Mouse (Mus musculus) monocyte, adult 5-6 weeks (primary cell): ENCODE data around the gene Cyp4f39. TPM values are rescaled to one million over a fixed set of nuclear protein-coding genes. Genes with fewer than 3 reads are reported as not detected.
A peak's percentile ranks its signal among the peaks of the same experiment; 100 is the strongest.
"Not testable (repeated sequence)": the region's sequence is repeated elsewhere in the genome, so short reads cannot be mapped to it uniquely, and the experiment has no call there.

Experiments used
- ATAC-seq: fragments of 153-309, 156-312 bp; replicated peaks from 2 replicates; pipeline ENCODE4 v1.8.0; 2017; ENCODE audit warnings: mild to moderate bottlenecking; ENCODE audit not compliant: low TSS enrichment, insufficient number of reproducible peaks, severe bottlenecking, poor library complexity, low FRiP score
- total RNA-seq: library from RNA; stranded (forward); fragments of 200-1000, 200-491, 200-594 nt; gene quantifications from 3 replicates; pipeline ENCODE4 v1.2.3, GENCODE M21; 2017

Gene Cyp4f39
- total RNA-seq, 1 experiment from 2014 or later: not detected

DNA sequence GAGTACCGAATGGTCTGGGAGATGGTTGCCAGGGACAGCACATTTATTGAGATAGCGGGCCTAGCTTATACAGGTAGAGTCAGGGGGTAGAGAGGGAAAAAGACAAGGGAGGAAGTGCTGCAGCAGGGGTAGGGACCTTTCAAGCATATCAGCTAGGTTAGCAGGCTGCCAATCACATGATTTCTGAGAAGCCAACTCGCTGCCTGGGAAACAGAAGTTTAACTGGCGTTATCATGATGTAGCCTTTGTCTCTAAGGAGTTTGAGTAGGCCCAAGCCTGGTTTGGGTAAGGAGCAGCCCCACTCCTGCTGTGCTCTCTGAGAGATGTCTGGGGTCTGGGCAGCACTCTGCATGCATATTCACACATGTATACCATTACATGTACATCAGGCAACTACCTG, 69.9 kb downstream of the Cyp4f39 start:
- ATAC-seq: no peak

DNA sequence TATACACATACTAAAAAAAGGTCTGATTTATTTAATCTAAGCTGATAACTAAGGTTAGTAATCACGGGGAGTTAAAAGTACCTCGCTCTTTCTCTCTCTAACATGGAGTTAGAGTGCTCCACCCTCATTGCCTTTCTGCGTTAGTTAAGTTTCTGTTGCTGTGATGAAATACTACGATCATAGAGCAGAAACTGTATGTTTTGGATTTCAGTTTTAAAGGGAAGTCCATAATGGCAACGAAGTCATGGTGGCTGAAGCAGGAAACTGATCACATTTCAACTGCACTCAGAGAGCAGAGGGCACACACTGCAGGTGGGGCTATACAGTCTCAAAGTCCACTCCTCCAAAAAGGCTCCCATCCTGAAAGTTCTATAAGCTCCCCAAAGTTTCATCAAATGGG, 70.3 kb downstream of the Cyp4f39 start:
- peak; percentile 59 for ATAC-seq

DNA sequence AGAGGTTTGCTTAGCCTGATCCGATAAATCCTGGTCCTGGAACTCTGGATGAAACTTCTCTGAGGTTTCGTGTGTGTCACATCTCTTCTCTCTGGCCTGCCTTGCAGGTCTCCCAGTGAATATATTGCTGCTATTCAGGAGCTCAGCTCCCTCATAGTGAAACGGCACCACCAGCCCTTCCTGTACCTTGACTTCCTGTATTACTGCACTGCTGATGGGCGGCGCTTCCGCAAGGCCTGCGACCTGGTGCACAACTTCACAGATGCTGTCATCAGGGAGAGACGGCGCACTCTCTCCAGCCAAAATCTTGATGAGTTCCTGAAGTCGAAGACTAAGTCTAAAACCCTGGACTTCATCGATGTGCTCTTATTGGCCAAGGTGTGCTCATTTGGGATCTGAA, 71.4 kb downstream of the Cyp4f39 start:
- ATAC-seq: peak; percentile 80

DNA sequence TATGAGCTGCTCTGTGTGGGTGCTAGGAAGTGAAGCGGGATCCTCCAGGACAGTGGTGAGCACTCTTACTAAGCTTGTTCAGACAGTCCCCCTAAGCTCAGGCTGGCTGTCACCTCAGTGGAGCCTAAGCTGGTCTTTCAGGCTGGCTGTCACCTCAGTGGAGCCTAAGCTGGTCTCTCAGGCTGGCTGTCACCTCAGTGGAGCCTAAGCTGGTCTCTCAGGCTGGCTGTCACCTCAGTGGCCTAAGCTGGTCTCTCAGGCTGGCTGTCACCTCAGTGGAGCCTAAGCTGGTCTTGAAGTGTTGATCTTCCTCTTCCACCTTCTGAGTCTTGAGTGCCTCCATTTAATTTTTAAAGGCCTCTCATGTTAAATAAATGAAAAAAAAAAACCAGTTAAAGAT, 73.8 kb downstream of the Cyp4f39 start:
- ATAC-seq: not testable (repeated sequence)

DNA sequence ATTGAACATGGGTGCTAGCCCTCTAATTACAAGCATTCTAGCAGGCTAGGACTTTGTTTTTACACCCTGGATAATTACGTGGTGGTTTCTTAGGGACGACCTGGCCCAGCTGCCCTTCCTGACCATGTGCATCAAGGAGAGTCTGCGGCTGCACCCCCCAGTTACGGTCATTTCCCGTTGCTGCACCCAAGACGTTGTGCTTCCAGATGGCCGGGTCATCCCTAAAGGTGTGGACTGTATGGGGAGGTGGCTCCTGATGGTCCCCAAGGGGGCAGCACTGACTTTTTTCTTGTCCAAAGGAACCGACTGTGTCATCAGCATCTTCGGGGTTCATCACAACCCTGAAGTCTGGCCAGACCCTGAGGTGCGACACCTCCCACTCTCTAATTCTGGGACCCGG, 75.2 kb downstream of the Cyp4f39 start:
- ATAC-seq: no peak

DNA sequence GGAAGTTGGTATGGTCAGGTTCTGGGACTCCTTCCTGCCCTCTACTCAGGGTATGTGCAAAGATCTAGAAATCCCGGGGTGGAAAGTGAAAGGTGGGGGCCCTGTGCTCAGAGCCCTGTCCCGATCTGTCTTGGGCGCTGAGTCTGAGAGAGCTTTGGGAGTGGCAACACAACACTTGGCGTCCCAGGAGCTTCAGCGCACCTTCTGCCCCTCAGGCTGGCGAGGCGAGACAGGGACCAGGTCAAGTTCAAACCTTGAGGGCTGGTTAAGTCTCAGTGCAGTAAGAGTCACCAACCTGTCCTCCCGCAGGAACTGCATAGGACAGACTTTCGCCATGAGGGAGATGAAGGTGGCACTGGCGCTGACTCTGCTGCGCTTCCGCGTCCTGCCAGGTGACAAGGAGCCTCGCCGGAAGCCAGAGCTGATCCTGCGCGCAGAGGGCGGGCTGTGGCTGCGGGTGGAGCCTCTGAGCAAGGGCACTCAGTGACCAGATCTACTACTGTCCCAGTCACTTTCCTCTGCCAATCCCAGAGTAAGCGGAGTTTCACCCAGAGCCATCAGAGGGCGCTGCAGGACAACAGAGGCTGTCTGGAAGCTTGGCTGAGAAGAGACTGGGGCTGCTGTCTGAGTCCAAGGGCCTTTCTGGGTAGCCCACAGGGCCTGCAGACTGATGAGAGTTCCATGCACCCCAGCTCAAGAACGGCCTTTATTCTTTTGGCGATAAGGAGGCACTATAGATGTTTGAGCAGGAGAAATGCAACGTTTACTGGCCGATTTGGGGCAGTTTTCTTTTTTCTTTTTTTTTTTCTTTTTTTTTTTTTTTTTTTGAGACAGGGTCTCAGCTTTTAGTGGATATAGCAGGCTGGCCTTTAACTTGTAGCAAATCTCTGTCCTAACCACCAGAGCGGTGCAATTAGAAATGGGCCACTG, 76.2 kb downstream of the Cyp4f39 start:
- peak; percentile 85 for ATAC-seq

DNA sequence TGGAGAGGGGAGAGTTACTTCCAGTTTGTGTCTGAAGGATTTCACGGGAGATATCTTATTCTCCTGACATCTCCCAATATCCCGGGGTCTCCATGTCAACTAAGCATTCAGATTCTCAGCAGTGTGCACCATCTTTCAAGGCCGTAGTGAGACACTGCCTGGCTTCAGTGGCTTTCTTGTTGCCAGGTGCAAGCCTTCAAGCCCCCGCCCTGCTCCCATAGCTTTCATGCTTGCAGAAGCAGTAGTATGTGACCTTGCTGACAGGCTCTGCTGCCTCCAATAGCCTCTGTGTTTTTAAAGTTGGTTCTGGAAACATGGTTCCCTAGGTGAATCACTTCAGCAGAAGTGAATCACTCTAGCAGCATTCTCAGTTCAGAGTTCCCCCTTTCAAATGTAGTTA, 79.8 kb downstream of the Cyp4f39 start:
- ATAC-seq: not testable (repeated sequence)

DNA sequence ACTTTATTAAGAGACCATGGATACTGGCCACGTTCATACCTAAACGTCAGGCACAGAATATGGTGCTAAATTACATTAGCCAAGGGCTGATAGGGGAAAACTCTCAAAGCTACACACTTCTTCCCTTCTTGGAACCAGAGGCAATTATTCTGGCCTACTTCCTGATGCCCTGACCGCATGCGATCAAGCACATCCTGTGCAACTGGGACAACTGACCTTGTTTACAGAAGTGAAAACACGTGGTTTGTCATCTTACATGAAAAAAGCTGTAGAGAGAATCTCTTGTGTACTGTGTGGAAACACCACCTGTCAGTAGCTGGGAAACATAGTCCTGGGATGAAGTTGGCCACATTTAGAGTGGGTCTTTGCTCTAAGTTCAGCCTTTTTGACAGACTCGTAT, 81.5 kb downstream of the Cyp4f39 start:
- ATAC-seq: peak; percentile 81

DNA sequence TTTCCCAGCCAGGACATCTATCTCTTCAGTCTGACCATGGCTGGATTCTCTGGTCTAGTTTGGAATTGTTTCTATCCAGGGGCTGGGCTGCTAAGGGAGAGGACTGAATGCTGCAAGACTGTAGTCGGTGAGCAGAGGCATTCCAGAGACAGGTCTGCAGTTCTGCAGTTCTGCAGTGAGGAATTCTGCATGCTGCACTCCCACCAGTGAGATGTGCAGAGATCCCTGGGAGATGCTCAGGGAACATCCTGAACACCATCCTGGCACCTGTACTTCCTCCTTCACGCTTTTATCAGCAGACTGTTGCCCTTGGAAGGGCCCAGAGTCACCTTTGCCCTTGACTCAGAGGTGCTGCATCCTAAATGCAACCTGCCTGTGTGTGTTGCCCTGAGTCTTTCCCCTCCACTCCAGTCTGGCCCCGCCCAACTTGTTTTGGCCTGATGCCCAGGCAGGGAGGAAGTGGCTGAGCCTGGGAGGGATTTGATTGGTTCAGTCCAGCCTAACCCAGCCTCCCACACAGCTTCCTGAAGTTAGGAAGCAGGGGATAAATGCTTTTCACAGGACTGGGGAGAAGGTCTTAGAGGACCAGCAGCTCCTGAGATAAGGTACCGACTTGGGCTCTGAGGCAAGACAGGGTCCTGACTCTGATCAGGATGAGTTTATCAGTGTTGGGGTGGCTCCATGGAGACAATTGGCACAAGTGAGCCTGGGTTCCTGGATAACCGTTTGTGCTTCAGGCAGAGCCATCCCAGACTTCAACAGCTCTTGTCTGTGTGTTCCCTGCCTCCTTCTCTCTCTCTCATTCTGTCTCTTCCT, 83.7 kb downstream of the Cyp4f39 start, which contains the start of gene Cyp4f16:
Gene Cyp4f16 (plus strand): TSS at position 508 of the 816 bp plus-strand sequence.
- ATAC-seq: peak; percentile 80

DNA sequence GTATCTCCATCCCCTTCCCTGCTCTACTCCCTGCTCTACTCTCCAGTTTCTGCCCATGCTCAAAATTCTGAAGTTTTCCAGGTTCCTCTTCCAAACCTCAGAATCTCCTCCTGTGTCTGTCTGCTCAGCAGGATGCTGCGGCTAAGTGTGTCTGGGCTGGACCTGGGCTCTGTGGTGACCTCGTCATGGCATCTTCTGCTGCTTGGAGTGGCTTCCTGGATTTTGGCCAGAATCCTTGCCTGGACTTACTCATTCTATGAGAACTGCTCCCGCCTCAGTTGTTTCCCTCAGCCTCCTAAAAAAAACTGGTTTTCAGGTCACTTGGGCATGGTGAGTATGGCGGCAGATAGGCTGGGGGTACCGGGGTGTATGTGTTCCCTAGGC, 84.3 kb downstream of the Cyp4f39 start:
- ATAC-seq: no peak

Other genes with a start within 250 kb of the Cyp4f39 start
- gene Brd4, start 168.0 kb upstream of the Cyp4f39 start, total RNA-seq: 35.0 to 93.9 TPM (median 47.1 TPM) in 3 replicates
- 203 to 241 TPM (median 213 TPM) in 3 replicates for gene Akap8, start 131.5 kb upstream of the Cyp4f39 start, total RNA-seq
- 111 to 195 TPM (median 157 TPM) in 3 replicates for gene Akap8l, start 102.1 kb upstream of the Cyp4f39 start, total RNA-seq
- gene Wiz, start 63.3 kb upstream of the Cyp4f39 start, total RNA-seq: 3.1 to 11.8 TPM (median 6.5 TPM) in 3 replicates
- gene Rasal3, start 49.1 kb upstream of the Cyp4f39 start, total RNA-seq: 48.3 to 120 TPM (median 73.9 TPM) in 3 replicates
- 7.1 to 34.0 TPM (median 12.8 TPM) in 3 replicates for gene Pglyrp2, start 28.6 kb upstream of the Cyp4f39 start, total RNA-seq
- 0.11 to 1.2 TPM (median 1.1 TPM) in 3 replicates for gene Cyp4f17, start 53.3 kb downstream of the Cyp4f39 start, total RNA-seq
- gene Cyp4f16, start 83.8 kb downstream of the Cyp4f39 start, total RNA-seq: 94.6 to 125 TPM (median 116 TPM) in 3 replicates
- 0.11 to 0.57 TPM (median 0.19 TPM) in 3 replicates for gene Cyp4f37, start 168.6 kb downstream of the Cyp4f39 start, total RNA-seq
- not detected in 3 replicates for gene Cyp4f40, start 206.2 kb downstream of the Cyp4f39 start, total RNA-seq
- not detected in 3 replicates for gene Cyp4f15, start 232.9 kb downstream of the Cyp4f39 start, total RNA-seq